Mouse (Mus musculus): Measurements from ENCODE around the gene Wasf3. TPM values are rescaled to one million over a fixed set of nuclear protein-coding genes. Genes with fewer than 3 reads are reported as not detected.
A peak's percentile ranks its signal among the peaks of the same experiment; 100 is the strongest.
"Not testable (repeated sequence)": the region's sequence is repeated elsewhere in the genome, so short reads cannot be mapped to it uniquely, and the experiment has no call there.

Gene Wasf3
- total RNA-seq, 4 experiments from 2014 or later: 0.25 to 0.57 (median 0.54) TPM

GRCm38 (mm10) chr5:146446633-146447032 lies 61.8 kb downstream of the Wasf3 start:
- no peak for DNase-seq (ENCODE audit: low spot score)

- no peak for DNase-seq (ENCODE audit: low spot score)
Measured at GRCm38 (mm10) chr5:146451592-146452254, 66.9 kb downstream of the Wasf3 start.

GRCm38 (mm10) chr5:146453556-146453955 lies 68.8 kb downstream of the Wasf3 start:
- DNase-seq (ENCODE audit: low spot score): no peak

GRCm38 (mm10) chr5:146461612-146462011 lies 76.8 kb downstream of the Wasf3 start:
- DNase-seq (ENCODE audit: low spot score): no peak

GRCm38 (mm10) chr5:146466663-146467062 lies 81.9 kb downstream of the Wasf3 start:
- no peak for DNase-seq (ENCODE audit: low spot score)

GRCm38 (mm10) chr5:146468311-146468710 lies 83.5 kb downstream of the Wasf3 start:
- no peak for DNase-seq (ENCODE audit: low spot score)

- no peak for DNase-seq (ENCODE audit: low spot score)
Measured at GRCm38 (mm10) chr5:146470821-146471220, 86.0 kb downstream of the Wasf3 start.

- DNase-seq (ENCODE audit: low spot score): no peak
Measured at GRCm38 (mm10) chr5:146471311-146471710, 86.5 kb downstream of the Wasf3 start.

- DNase-seq (ENCODE audit: low spot score): no peak
Measured at GRCm38 (mm10) chr5:146471821-146472220, 87.0 kb downstream of the Wasf3 start.

- DNase-seq (ENCODE audit: low spot score): peak; percentile 4
Measured at GRCm38 (mm10) chr5:146479564-146479963, 94.8 kb downstream of the Wasf3 start.

GRCm38 (mm10) chr5:146481665-146482064 lies 96.9 kb downstream of the Wasf3 start, which contains the start of gene Gm6408:
Gene Gm6408 (plus strand): TSS chr5:146481965.
- not testable (repeated sequence) for DNase-seq (ENCODE audit: low spot score)

GRCm38 (mm10) chr5:146488959-146489358 lies 104.2 kb downstream of the Wasf3 start:
- DNase-seq (ENCODE audit: low spot score): not testable (repeated sequence)

GRCm38 (mm10) chr5:146491063-146491462 lies 106.3 kb downstream of the Wasf3 start, which contains the start of gene Gm6370:
Gene Gm6370 (plus strand): TSS chr5:146491363.
- DNase-seq (ENCODE audit: low spot score): not testable (repeated sequence)

GRCm38 (mm10) chr5:146502099-146502498 lies 117.3 kb downstream of the Wasf3 start, which contains the start of gene 4930449I24Rik:
Gene 4930449I24Rik (plus strand): TSS chr5:146502399.
- DNase-seq (ENCODE audit: low spot score): not testable (repeated sequence)

GRCm38 (mm10) chr5:146513823-146514222 lies 129.0 kb downstream of the Wasf3 start, which contains the start of gene Gm3402:
Gene Gm3402 (plus strand): TSS chr5:146514123.
- not testable (repeated sequence) for DNase-seq (ENCODE audit: low spot score)

Other genes starting within 250 kb of the Wasf3 start
- gene Gm5565, start 224.4 kb upstream of the Wasf3 start, total RNA-seq (2022): not detected
- gene Gm6309, start 214.3 kb upstream of the Wasf3 start, total RNA-seq (2022): not detected
- gene 1700001J03Rik, start 199.7 kb upstream of the Wasf3 start, total RNA-seq (2022): under 1 TPM in 3 of 4 experiments, not detected in 1; 0.63 to 0.85 (median 0.63) TPM
- gene Rnf6, start 163.4 kb upstream of the Wasf3 start, total RNA-seq (2022): 10 to 100 TPM; 35.4 to 43.8 (median 40.9) TPM
- gene Cdk8, start 153.8 kb upstream of the Wasf3 start, total RNA-seq (2022): 10 to 100 TPM; 13.7 to 18.6 (median 16.9) TPM
- gene Gm6408, start 97.0 kb downstream of the Wasf3 start, total RNA-seq (2022): not detected
- gene Gm6370, start 106.4 kb downstream of the Wasf3 start, total RNA-seq (2022): not detected
- not detected for gene 4930449I24Rik, start 117.4 kb downstream of the Wasf3 start, total RNA-seq (2022)
- not detected for gene Gm3402, start 129.1 kb downstream of the Wasf3 start, total RNA-seq (2022)
- gene Gm3404, start 140.8 kb downstream of the Wasf3 start, total RNA-seq (2022): not detected
- not detected for gene Gm3409, start 152.7 kb downstream of the Wasf3 start, total RNA-seq (2022)
- gene Gm3415, start 171.2 kb downstream of the Wasf3 start, total RNA-seq (2022): not detected
- gene Gpr12, start 200.3 kb downstream of the Wasf3 start, total RNA-seq (2022): not detected

Data from heart, adult 8-10 months (tissue).